Mouse (Mus musculus) small intestine, adult 2 months (tissue): ENCODE data around the gene Gpa33. TPM values are rescaled to one million over a fixed set of nuclear protein-coding genes. Genes with fewer than 3 reads are reported as not detected.

ENCODE experiments used
- H3K27ac ChIP-seq: fragments of 200-500 bp; 2 replicates; pipeline ENCODE4 v1.5.1; 2012; ENCODE audit warnings: low read depth, low read length, control low read depth, inconsistent platforms; ENCODE audit not compliant: insufficient read depth
- H3K27me3 ChIP-seq: fragments of 200-500 bp; 2 replicates; pipeline ENCODE4 v1.6.1; 2012; ENCODE audit warnings: mild to moderate bottlenecking, moderate library complexity, low read length, inconsistent platforms; ENCODE audit not compliant: control insufficient read depth, insufficient read depth
- H3K36me3 ChIP-seq: fragments of 200-500 bp; 2 replicates; pipeline ENCODE4 v1.6.1; 2012; ENCODE audit warnings: mild to moderate bottlenecking, low read length, control low read depth, inconsistent platforms; ENCODE audit not compliant: control insufficient read depth, insufficient read depth
- H3K4me1 ChIP-seq: fragments of 200-500 bp; 2 replicates; pipeline ENCODE4 v1.6.1; 2012; ENCODE audit warnings: low read length, inconsistent platforms, mixed read lengths; ENCODE audit not compliant: control insufficient read depth, insufficient read depth, insufficient read length
- H3K4me3 ChIP-seq: fragments of 200-500 bp; 2 replicates; pipeline ENCODE4 v1.5.1; 2012; ENCODE audit warnings: low read depth, mild to moderate bottlenecking, control low read depth, inconsistent platforms, low read length, moderate library complexity
- CTCF ChIP-seq: fragments of 200-500 bp; IDR thresholded peaks from 2 replicates; pipeline ENCODE4 v1.5.1; 2012; ENCODE audit warnings: low read depth, mild to moderate bottlenecking, control low read depth, inconsistent platforms, low read length, moderate library complexity, mixed read lengths; ENCODE audit not compliant: insufficient replicate concordance, insufficient read length; ENCODE audit errors: extremely low read depth
- POLR2A ChIP-seq: fragments of 200-500 bp; IDR thresholded peaks from 2 replicates; pipeline ENCODE4 v1.6.1; 2012; ENCODE audit warnings: low read depth, mild to moderate bottlenecking, control low read depth, inconsistent platforms, low read length, moderate library complexity
- WGBS: fragments of 180-500 bp; shearing (Covaris S2); methylation state at CpG from one replicate; pipeline ENCODE4 v1.1.7; 2018; 5-methylcytosine and 5-hydroxymethylcytosine counted together
- polyA plus RNA-seq: library from polyadenylated mRNA; depleted of rRNA; stranded (reverse); fragments of >200 nt; gene quantifications from 2 replicates; pipeline ENCODE4 v1.2.3, GENCODE M21; 2012

Gpa33 gene
- polyA plus RNA-seq, 1 experiment, result 805 TPM

DNA sequence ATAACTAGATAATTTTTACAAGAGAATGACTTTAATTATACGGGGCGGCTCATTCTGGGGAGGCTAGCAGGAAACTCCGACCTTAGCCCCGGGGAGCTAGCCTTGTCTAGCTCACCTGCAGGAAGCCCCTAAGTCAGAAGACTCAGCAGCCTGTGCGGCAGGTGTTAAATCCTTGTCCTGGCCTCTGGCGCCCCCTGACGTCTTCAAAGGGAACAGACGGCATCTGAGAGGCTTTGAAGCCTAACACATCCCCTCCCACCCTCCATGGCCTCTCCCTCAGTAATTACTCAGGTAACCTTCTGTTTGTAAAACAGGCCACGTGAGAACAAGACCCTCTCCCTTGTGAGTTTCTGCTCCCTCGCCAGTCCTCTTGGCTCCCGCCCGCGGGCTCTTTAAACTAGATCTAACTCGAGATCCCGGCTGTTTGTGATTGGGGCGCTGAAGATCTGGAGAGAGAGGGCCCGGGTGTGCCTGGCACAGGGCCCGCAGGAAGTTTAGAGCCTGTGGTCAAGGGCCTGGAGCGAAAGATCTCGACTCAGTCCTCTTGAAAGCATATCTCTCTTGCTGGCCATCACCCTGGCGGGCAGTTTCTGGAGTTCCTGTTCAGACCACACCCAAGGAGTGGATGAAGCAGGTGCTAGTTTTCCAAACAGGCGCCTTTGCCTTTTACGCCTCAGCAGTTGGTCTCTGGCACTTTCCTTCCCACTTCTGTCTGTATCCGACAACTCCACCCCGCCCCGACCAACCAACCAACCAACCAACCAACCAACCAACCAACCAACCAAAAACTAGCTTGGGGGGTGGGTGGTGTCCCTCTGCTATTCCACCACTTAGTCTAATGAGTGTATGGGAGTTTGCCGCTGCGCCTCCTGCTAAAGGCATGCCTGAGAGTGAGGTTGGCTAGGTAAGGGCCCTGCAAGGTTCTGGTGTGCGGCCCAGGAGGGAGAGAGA, 24.4 kb downstream of the Gpa33 start:
- TF ChIP-seq POLR2A, result 0 out of 2 replicates have a peak, but pooled peaks have one; percentile 5
- peak; percentile 92 for TF ChIP-seq CTCF
- H3K27ac ChIP-seq, result peak overlapping the region; percentile 52
- WGBS, result 3% methylated on average over 29 of the region's 29 CpGs
- peaks cover 58% of the 10 kb centered on the region for H3K36me3 ChIP-seq
- peaks cover 3% of the 10 kb centered on the region for H3K4me1 ChIP-seq
- H3K27me3 ChIP-seq, result no peaks in the 10 kb centered on the region
- no peak overlapping the region for H3K4me3 ChIP-seq

- peaks cover 58% of the 10 kb centered on the region for H3K36me3 ChIP-seq
- H3K27me3 ChIP-seq, result no peaks in the 10 kb centered on the region
- 14% methylated on average over 10 of the region's 10 CpGs for WGBS
- peaks cover 3% of the 10 kb centered on the region for H3K4me1 ChIP-seq
- H3K4me3 ChIP-seq, result no peak overlapping the region
- H3K27ac ChIP-seq, result peak overlapping the region; percentile 52
- no peak for TF ChIP-seq POLR2A
- no peak for TF ChIP-seq CTCF
Measured at GRCm38 (mm10) chr1:166155113-166155494, 25.1 kb downstream of the Gpa33 start.

DNA sequence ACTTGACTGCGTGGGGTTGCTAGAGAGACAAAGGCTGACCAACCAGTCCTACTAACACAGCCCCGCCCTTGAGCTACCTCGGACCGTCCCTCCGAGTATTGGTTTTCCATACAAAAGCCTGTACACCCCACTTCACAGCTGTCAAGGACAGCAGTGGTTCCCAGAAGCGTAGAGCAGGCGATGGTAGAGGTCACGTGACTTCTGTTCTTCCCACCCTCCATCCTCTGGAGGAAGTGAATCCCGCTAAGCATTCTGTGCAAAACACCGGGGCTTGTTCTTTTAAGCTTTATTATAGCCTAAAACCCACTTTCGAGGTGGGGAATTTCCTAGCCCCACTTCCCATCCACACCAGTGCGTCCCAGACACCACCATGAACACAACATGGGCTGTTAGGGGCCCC, 27.7 kb downstream of the Gpa33 start:
- 78% methylated on average over 12 of the region's 12 CpGs for WGBS

DNA sequence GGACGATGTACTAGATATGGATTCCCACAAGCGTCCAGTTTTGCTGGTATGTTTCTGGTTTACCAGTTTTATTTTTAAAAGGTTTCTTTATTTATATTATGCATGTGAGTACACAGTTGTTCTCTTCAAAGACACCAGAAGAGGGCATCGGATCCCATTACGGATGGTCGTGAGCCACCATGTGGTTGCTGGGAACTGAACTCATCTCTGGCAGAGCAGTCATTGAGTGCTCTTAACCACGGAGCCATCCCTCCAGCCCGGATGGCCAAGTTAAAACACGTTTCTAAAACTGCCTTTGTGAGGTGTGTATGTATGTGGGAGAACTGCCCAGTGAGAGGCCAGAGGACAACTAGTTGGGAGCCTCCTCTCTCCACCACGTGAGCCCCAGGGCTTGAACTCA, 28.6 kb downstream of the Gpa33 start:
- Histone ChIP-seq H3K27ac (no peak overlapping the region), H3K36me3 (peaks cover 54% of the 10 kb centered on the region), H3K4me1 (peaks cover 3% of the 10 kb centered on the region), H3K4me3 (no peak overlapping the region), H3K27me3 (no peaks in the 10 kb centered on the region)
- WGBS, result 72% methylated on average over 9 of the region's 9 CpGs
- TF ChIP-seq POLR2A (no peak), CTCF (no peak)

More for the DNA sequence above, 27.7 kb downstream of the Gpa33 start:
- Histone ChIP-seq H3K4me1 (peaks cover 3% of the 10 kb centered on the region), H3K4me3 (no peak overlapping the region), H3K27me3 (no peaks in the 10 kb centered on the region), H3K27ac (no peak overlapping the region), H3K36me3 (peaks cover 55% of the 10 kb centered on the region)
- no peak for TF ChIP-seq CTCF
- TF ChIP-seq POLR2A, result no peak

- no peak for TF ChIP-seq CTCF
- no peak for TF ChIP-seq POLR2A
- H3K36me3 ChIP-seq, result peaks cover 58% of the 10 kb centered on the region
- 64% methylated on average over 5 of the region's 5 CpGs for WGBS
Measured at GRCm38 (mm10) chr1:166160111-166160510, 30.1 kb downstream of the Gpa33 start.

DNA sequence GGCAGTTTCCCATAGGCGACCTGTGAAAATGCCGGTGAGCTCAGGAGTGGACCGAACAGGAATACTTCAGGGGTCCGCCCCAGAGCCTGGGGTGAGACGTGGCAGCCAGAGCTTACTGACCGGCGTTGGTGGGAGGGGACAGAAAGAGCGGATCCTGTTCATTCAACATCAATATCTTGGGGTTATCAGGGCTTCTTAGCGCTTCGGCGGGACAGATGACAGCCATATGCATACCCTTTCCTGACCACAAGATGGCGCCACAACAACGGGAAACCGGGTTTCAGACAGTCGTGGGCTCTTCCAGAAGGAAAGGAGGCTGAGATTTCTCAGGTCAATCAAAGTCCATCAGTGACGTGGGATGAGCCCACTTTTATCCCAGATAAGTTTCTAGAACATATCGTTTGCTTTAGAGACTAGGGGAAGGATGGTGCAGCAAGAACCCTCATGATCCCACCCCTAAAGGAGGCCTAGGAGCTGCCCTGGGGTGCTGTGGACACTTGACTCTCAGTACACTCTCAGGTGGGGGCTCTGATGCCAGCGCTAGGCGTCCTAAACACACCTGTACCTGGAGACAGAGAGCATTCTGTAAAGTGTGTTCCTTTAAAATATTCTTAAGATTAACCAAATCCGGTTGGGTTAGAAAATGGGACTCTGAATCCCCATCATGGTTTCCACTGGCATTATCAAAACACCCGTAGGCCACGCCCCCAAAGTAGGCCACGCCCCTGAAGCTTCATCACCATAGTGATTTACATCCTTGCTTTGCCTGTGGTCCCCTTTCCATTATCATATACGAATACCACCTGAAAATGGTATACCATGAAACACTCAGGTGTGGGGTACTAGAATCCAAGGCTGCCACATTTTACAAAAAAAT, 30.8 kb downstream of the Gpa33 start:
- Histone ChIP-seq H3K4me1 (no peaks in the 10 kb centered on the region), H3K4me3 (no peak overlapping the region), H3K27ac (no peak overlapping the region), H3K27me3 (no peaks in the 10 kb centered on the region), H3K36me3 (peaks cover 58% of the 10 kb centered on the region)
- no peak for TF ChIP-seq POLR2A
- peak; percentile 82; the same call in 1 of the 2 replicates for TF ChIP-seq CTCF
- 28% methylated on average over 24 of the region's 24 CpGs for WGBS

More at GRCm38 (mm10) chr1:166160111-166160510, 30.1 kb downstream of the Gpa33 start:
- no peak overlapping the region for H3K27ac ChIP-seq
- no peaks in the 10 kb centered on the region; the same call in 1 of the 2 replicates for H3K4me1 ChIP-seq
- no peak overlapping the region for H3K4me3 ChIP-seq
- no peaks in the 10 kb centered on the region for H3K27me3 ChIP-seq

DNA sequence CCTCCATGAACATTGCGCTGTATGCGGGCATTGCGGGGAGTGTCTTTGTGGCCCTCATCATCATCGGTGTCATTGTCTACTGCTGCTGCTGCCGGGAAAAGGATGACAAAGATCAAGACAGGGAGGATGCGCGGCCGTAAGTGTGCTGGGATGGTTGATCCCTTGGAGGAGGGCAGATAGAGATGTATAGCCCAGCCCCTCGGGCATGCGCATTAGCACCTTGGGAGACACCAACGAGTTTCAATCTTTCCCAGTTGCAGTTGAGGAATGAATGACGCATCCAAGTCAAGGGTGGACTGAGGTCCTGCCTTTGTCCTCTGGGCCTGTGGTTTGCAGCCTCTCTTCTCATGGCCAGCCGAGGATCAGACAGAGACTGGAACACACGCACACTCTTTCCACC, 34.5 kb downstream of the Gpa33 start:
- WGBS, result 92% methylated on average over 14 of the region's 14 CpGs
- H3K4me3 ChIP-seq, result no peak overlapping the region
- H3K36me3 ChIP-seq, result peaks cover 29% of the 10 kb centered on the region
- no peaks in the 10 kb centered on the region for H3K4me1 ChIP-seq
- no peak for TF ChIP-seq CTCF
- no peak for TF ChIP-seq POLR2A
- H3K27me3 ChIP-seq, result no peaks in the 10 kb centered on the region
- H3K27ac ChIP-seq, result no peak overlapping the region
